Mouse (Mus musculus): ENCODE data around the gene Gm42906. TPM values are rescaled to one million over a fixed set of nuclear protein-coding genes. Genes with fewer than 3 reads are reported as not detected.

The Gm42906 gene
- polyA plus RNA-seq, 1 experiment from 2014 or later = not detected

GRCm38 (mm10) chr5:151127298-151127717 is 300.7 kb downstream of the Gm42906 start:
- WGBS = 26% methylated on average over 6 of the region's 6 CpGs
- peak overlapping the region; percentile 33 for H3K4me3 ChIP-seq (replicated peaks)
- peak overlapping the region; percentile 81 for H3K27ac ChIP-seq
- 0 out of 2 replicates have a peak, but pooled peaks cover 13% of the 10 kb centered on the region for H3K4me1 ChIP-seq (replicated peaks)
- no peaks in the 10 kb centered on the region for H3K36me3 ChIP-seq
- peak overlapping the region; percentile 34; the same call in 1 of the 2 replicates for H3K9ac ChIP-seq
- H3K27me3 ChIP-seq (replicated peaks) = no peaks in the 10 kb centered on the region
- no peaks in the 10 kb centered on the region for H3K9me3 ChIP-seq
- peak overlapping the region; percentile 51 for H3K4me2 ChIP-seq (replicated peaks)
- peak; percentile 50 for ATAC-seq

GRCm38 (mm10) chr5:151126608-151127005 is 301.4 kb downstream of the Gm42906 start:
- no peaks in the 10 kb centered on the region for H3K9me3 ChIP-seq
- 0 out of 2 replicates have a peak, but pooled peaks cover 13% of the 10 kb centered on the region for H3K4me1 ChIP-seq (replicated peaks)
- H3K9ac ChIP-seq = no peak overlapping the region
- no peaks in the 10 kb centered on the region for H3K36me3 ChIP-seq
- H3K4me2 ChIP-seq (replicated peaks) = peak overlapping the region; percentile 51
- peak overlapping the region; percentile 33 for H3K4me3 ChIP-seq (replicated peaks)
- H3K27me3 ChIP-seq (replicated peaks) = no peaks in the 10 kb centered on the region
- WGBS = 42% methylated on average over 10 of the region's 10 CpGs
- H3K27ac ChIP-seq = peak overlapping the region; percentile 81
- no peak for ATAC-seq

GRCm38 (mm10) chr5:151125985-151126607 is 301.9 kb downstream of the Gm42906 start:
- Histone ChIP-seq H3K4me3 (replicated peaks) (peak overlapping the region; percentile 33), H3K27me3 (replicated peaks) (no peaks in the 10 kb centered on the region), H3K36me3 (no peaks in the 10 kb centered on the region), H3K27ac (peak overlapping the region; percentile 81; the same call in 1 of the 2 replicates), H3K4me2 (replicated peaks) (peak overlapping the region; percentile 51), H3K9me3 (no peaks in the 10 kb centered on the region), H3K4me1 (replicated peaks) (0 out of 2 replicates have a peak, but pooled peaks cover 13% of the 10 kb centered on the region), H3K9ac (no peak overlapping the region; the same call in 1 of the 2 replicates)
- 35% methylated on average over 6 of the region's 6 CpGs for WGBS
- ATAC-seq = peak; percentile 77

- 0 out of 2 replicates have a peak, but pooled peaks cover 8% of the 10 kb centered on the region for H3K4me1 ChIP-seq (replicated peaks)
- no peak overlapping the region for H3K4me2 ChIP-seq (replicated peaks)
- H3K27me3 ChIP-seq (replicated peaks) = no peaks in the 10 kb centered on the region
- WGBS = 61% methylated on average over 2 of the region's 2 CpGs
- H3K36me3 ChIP-seq = no peaks in the 10 kb centered on the region
- H3K9ac ChIP-seq = no peak overlapping the region
- no peak overlapping the region for H3K4me3 ChIP-seq (replicated peaks)
- no peak for ATAC-seq
- H3K9me3 ChIP-seq = no peaks in the 10 kb centered on the region
- H3K27ac ChIP-seq = no peak overlapping the region
Measured at GRCm38 (mm10) chr5:151117846-151118245, 310.1 kb downstream of the Gm42906 start.

- H3K4me2 ChIP-seq (replicated peaks) = no peak overlapping the region
- H3K36me3 ChIP-seq = no peaks in the 10 kb centered on the region
- no peak overlapping the region for H3K9ac ChIP-seq
- WGBS = 76% methylated on average over 5 of the region's 5 CpGs
- no peaks in the 10 kb centered on the region for H3K27me3 ChIP-seq (replicated peaks)
- 0 out of 2 replicates have a peak, but pooled peaks cover 8% of the 10 kb centered on the region for H3K4me1 ChIP-seq (replicated peaks)
- no peak for ATAC-seq
- H3K27ac ChIP-seq = no peak overlapping the region
- no peak overlapping the region for H3K4me3 ChIP-seq (replicated peaks)
- no peaks in the 10 kb centered on the region for H3K9me3 ChIP-seq
Measured at GRCm38 (mm10) chr5:151116192-151116887, 311.6 kb downstream of the Gm42906 start.

GRCm38 (mm10) chr5:151112743-151113142 is 315.2 kb downstream of the Gm42906 start:
- no peaks in the 10 kb centered on the region for H3K36me3 ChIP-seq
- H3K27ac ChIP-seq = no peak overlapping the region
- WGBS = 86% methylated on average over 9 of the region's 9 CpGs
- H3K9me3 ChIP-seq = no peaks in the 10 kb centered on the region
- no peak overlapping the region for H3K4me3 ChIP-seq (replicated peaks)
- H3K4me1 ChIP-seq (replicated peaks) = peaks cover 12% of the 10 kb centered on the region
- ATAC-seq = no peak
- no peak overlapping the region for H3K9ac ChIP-seq
- no peak overlapping the region for H3K4me2 ChIP-seq (replicated peaks)
- H3K27me3 ChIP-seq (replicated peaks) = no peaks in the 10 kb centered on the region

GRCm38 (mm10) chr5:151111080-151111871 is 316.7 kb downstream of the Gm42906 start:
- Histone ChIP-seq H3K36me3 (no peaks in the 10 kb centered on the region), H3K4me2 (replicated peaks) (no peak overlapping the region), H3K27ac (no peak overlapping the region), H3K27me3 (replicated peaks) (no peaks in the 10 kb centered on the region), H3K4me3 (replicated peaks) (no peak overlapping the region), H3K4me1 (replicated peaks) (peaks cover 9% of the 10 kb centered on the region), H3K9ac (no peak overlapping the region), H3K9me3 (no peaks in the 10 kb centered on the region)
- 87% methylated on average over 7 of the region's 7 CpGs for WGBS
- no peak for ATAC-seq

- no peak for ATAC-seq
- Histone ChIP-seq H3K9me3 (no peaks in the 10 kb centered on the region), H3K27ac (no peak overlapping the region), H3K4me3 (replicated peaks) (no peak overlapping the region), H3K36me3 (no peaks in the 10 kb centered on the region), H3K4me2 (replicated peaks) (no peak overlapping the region), H3K27me3 (replicated peaks) (no peaks in the 10 kb centered on the region), H3K4me1 (replicated peaks) (peaks cover 9% of the 10 kb centered on the region), H3K9ac (no peak overlapping the region)
- WGBS = 57% methylated on average over 6 of the region's 6 CpGs
Measured at GRCm38 (mm10) chr5:151110461-151110908, 317.5 kb downstream of the Gm42906 start.

GRCm38 (mm10) chr5:151109822-151110221 is 318.1 kb downstream of the Gm42906 start:
- Histone ChIP-seq H3K9me3 (no peaks in the 10 kb centered on the region), H3K9ac (no peak overlapping the region), H3K4me3 (replicated peaks) (no peak overlapping the region), H3K27ac (no peak overlapping the region), H3K36me3 (no peaks in the 10 kb centered on the region), H3K27me3 (replicated peaks) (no peaks in the 10 kb centered on the region), H3K4me2 (replicated peaks) (no peak overlapping the region), H3K4me1 (replicated peaks) (peaks cover 9% of the 10 kb centered on the region)
- 74% methylated on average over 2 of the region's 2 CpGs for WGBS
- no peak for ATAC-seq

GRCm38 (mm10) chr5:151108955-151109354 is 319.0 kb downstream of the Gm42906 start:
- 67% methylated on average over 7 of the region's 7 CpGs for WGBS

GRCm38 (mm10) chr5:151108291-151108897 is 319.6 kb downstream of the Gm42906 start:
- no peaks in the 10 kb centered on the region for H3K9me3 ChIP-seq
- WGBS = 37% methylated on average over 19 of the region's 19 CpGs
- peak overlapping the region; percentile 14; the same call in 1 of the 2 replicates for H3K27ac ChIP-seq
- no peaks in the 10 kb centered on the region for H3K36me3 ChIP-seq
- H3K9ac ChIP-seq = no peak overlapping the region
- ATAC-seq = no peak
- H3K4me1 ChIP-seq (replicated peaks) = peaks cover 16% of the 10 kb centered on the region
- H3K4me2 ChIP-seq (replicated peaks) = peak overlapping the region; percentile 30
- H3K4me3 ChIP-seq (replicated peaks) = no peak overlapping the region
- H3K27me3 ChIP-seq (replicated peaks) = no peaks in the 10 kb centered on the region

More at GRCm38 (mm10) chr5:151108955-151109354, 319.0 kb downstream of the Gm42906 start:
- Histone ChIP-seq H3K27ac (peak overlapping the region; percentile 14; the same call in 1 of the 2 replicates), H3K27me3 (replicated peaks) (no peaks in the 10 kb centered on the region), H3K36me3 (no peaks in the 10 kb centered on the region), H3K9ac (no peak overlapping the region), H3K4me2 (replicated peaks) (no peak overlapping the region), H3K9me3 (no peaks in the 10 kb centered on the region), H3K4me1 (replicated peaks) (peaks cover 16% of the 10 kb centered on the region), H3K4me3 (replicated peaks) (no peak overlapping the region)
- ATAC-seq = no peak

Data from intestine, embryonic 15.5 days (tissue).